In the genomic region with DNA sequence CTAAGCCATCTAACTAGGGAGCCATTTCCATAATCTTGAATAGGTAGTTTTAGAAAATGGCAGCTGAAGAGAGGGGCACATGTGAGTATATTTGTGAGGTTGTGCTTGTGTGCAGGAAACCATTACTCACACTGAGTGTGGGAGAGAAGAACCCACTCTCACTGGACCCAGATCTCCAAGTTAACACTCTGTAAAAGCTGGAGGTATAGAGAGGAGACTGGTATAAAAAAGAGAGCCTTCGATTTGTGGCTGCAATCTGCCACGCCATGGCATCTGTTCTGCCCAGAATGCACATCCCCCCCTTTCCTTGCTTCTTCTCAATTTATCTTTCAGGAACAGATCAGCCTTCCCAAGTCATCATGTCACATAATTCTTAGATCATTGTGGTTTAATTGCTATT, we compare ENCODE assay signal across 13 mouse cellular contexts. TPM values are rescaled to one million over a fixed set of nuclear protein-coding genes. Genes with fewer than 3 reads are reported as not detected.
DNase-seq lines count a peak whose midpoint lies in the region; ATAC-seq and TF ChIP-seq lines count a peak whose summit lies in the region.
"Had no signal": no experiment of that assay in that cellular context is flagged by ENCODE, and none has a peak within 500 bp of the region (broad histone marks: within the 10 kb centered on the region; RNA-seq: fewer than 3 reads in every experiment).

No protein-coding gene starts in this region.

- 0 out of 2 replicates have a peak overlapping the region, but pooled peaks have one; percentile 27 for H3K4me2 ChIP-seq in heart, embryonic 15.5 days
- H3K4me2 ChIP-seq in forebrain, embryonic 16.5 days (ENCODE audit: low read length), result 0 out of 2 replicates have a peak overlapping the region, but pooled peaks have one; percentile 10
- no peak overlapping the region for H3K4me2 ChIP-seq in hindbrain, postnatal 0 days (ENCODE audit: low read depth, low read length)
- peak overlapping the region; percentile 19; the same call in 1 of the 2 replicates for H3K4me2 ChIP-seq in neural tube, embryonic 14.5 days (ENCODE audit: low read depth, low read length)
- H3K4me2 ChIP-seq: embryonic facial prominence, embryonic 13.5 days had no signal

- ATAC-seq in heart, embryonic 15.5 days (replicated peaks; ENCODE audit: insufficient number of reproducible peaks, insufficient read depth, low FRiP score, low read depth), result no peak
- peak; percentile 50; the same call in 1 of the 2 replicates for ATAC-seq in forebrain, embryonic 16.5 days
- ATAC-seq in hindbrain, postnatal 0 days, result peak; percentile 29; the same call in 1 of the 2 replicates
- ATAC-seq in neural tube, embryonic 14.5 days (ENCODE audit: low read depth), result peak; percentile 68
- ATAC-seq: inflammation-experienced regulatory T-cells, adult 6 months; liver, postnatal 0 days had no signal

- no peak for DNase-seq in heart, postnatal 25 days (ENCODE audit: low spot score)
- DNase-seq in hindbrain, postnatal 0 days (ENCODE audit: low spot score), result no peak
- DNase-seq in left cerebral cortex, postnatal 14 days (ENCODE audit: low spot score in 2 of 2), result no peak
- DNase-seq in ovary, postnatal 36 days (ENCODE audit: low spot score), result no peak
- DNase-seq: adrenal gland, adult 8-10 months; cerebellum, adult 18-20 months; kidney, adult 9 months; liver, postnatal 0 days had no signal

- H3K4me1 ChIP-seq in heart, embryonic 15.5 days (replicated peaks), result peaks cover 9% of the 10 kb centered on the region
- H3K4me1 ChIP-seq in forebrain, embryonic 16.5 days (replicated peaks; ENCODE audit: control insufficient read depth, insufficient read depth, low read length), result no peaks in the 10 kb centered on the region; the same call in 1 of the 2 replicates
- no peaks in the 10 kb centered on the region for H3K4me1 ChIP-seq in hindbrain, postnatal 0 days (ENCODE audit: insufficient read depth, low read length)
- H3K4me1 ChIP-seq in neural tube, embryonic 14.5 days (ENCODE audit: control insufficient read depth, insufficient read depth, low read length), result 0 out of 2 replicates have a peak, but pooled peaks cover 4% of the 10 kb centered on the region
- H3K4me1 ChIP-seq: embryonic facial prominence, embryonic 13.5 days had no signal

- 68% methylated on average over 2 of the region's 2 CpGs for WGBS in heart, embryonic 15.5 days
- WGBS in forebrain, embryonic 16.5 days, result 48% methylated on average over 2 of the region's 2 CpGs
- 55% methylated on average over 2 of the region's 2 CpGs for WGBS in hindbrain, postnatal 0 days
- WGBS in neural tube, embryonic 14.5 days, result 29% methylated on average over 2 of the region's 2 CpGs

- no peak for TF ChIP-seq CTCF in hindbrain, postnatal 0 days (IDR thresholded peaks at IDR 0.05; ENCODE audit: low read depth)

- no peak overlapping the region for H3K4me3 ChIP-seq in heart, embryonic 15.5 days
- no peak overlapping the region for H3K4me3 ChIP-seq in forebrain, embryonic 16.5 days (replicated peaks; ENCODE audit: low read length)
- H3K4me3 ChIP-seq in hindbrain, postnatal 0 days (ENCODE audit: low read length), result no peak overlapping the region
- H3K4me3 ChIP-seq in neural tube, embryonic 14.5 days (ENCODE audit: low read depth, low read length), result no peak overlapping the region
- H3K4me3 ChIP-seq: embryonic facial prominence, embryonic 13.5 days had no signal

- intact Hi-C loops in heart, postnatal 25 days (cut with DNase I), result no loop called here
- intact Hi-C loops in left cerebral cortex, postnatal 14 days (cut with DNase I), result no loop called here

- H3K9ac ChIP-seq in heart, embryonic 15.5 days, result no peak overlapping the region
- no peak overlapping the region for H3K9ac ChIP-seq in forebrain, embryonic 16.5 days (replicated peaks; ENCODE audit: low read depth, low read length)
- H3K9ac ChIP-seq in hindbrain, postnatal 0 days (replicated peaks; ENCODE audit: low read length), result no peak overlapping the region
- no peak overlapping the region for H3K9ac ChIP-seq in neural tube, embryonic 14.5 days (replicated peaks; ENCODE audit: low read depth, low read length)
- H3K9ac ChIP-seq: embryonic facial prominence, embryonic 13.5 days; liver, postnatal 0 days had no signal

- no peaks in the 10 kb centered on the region for H3K36me3 ChIP-seq in heart, embryonic 15.5 days
- no peaks in the 10 kb centered on the region for H3K36me3 ChIP-seq in forebrain, embryonic 16.5 days (ENCODE audit: control insufficient read depth, insufficient read depth)
- no peaks in the 10 kb centered on the region for H3K36me3 ChIP-seq in hindbrain, postnatal 0 days (ENCODE audit: insufficient read depth, low read length)
- H3K36me3 ChIP-seq in neural tube, embryonic 14.5 days (ENCODE audit: control insufficient read depth, insufficient read depth, low read length), result no peaks in the 10 kb centered on the region
- H3K36me3 ChIP-seq: embryonic facial prominence, embryonic 13.5 days had no signal

- H3K27me3 ChIP-seq in heart, embryonic 15.5 days, result no peaks in the 10 kb centered on the region
- H3K27me3 ChIP-seq in forebrain, embryonic 16.5 days (replicated peaks; ENCODE audit: control insufficient read depth, insufficient read depth, low read length), result no peaks in the 10 kb centered on the region
- H3K27me3 ChIP-seq in hindbrain, postnatal 0 days (ENCODE audit: insufficient read depth, low read length), result no peaks in the 10 kb centered on the region
- H3K27me3 ChIP-seq in neural tube, embryonic 14.5 days (ENCODE audit: control insufficient read depth, insufficient read depth, low read length), result no peaks in the 10 kb centered on the region
- H3K27me3 ChIP-seq: embryonic facial prominence, embryonic 13.5 days had no signal

- H3K27ac ChIP-seq in heart, embryonic 15.5 days, result no peak overlapping the region
- peak overlapping the region; percentile 21; the same call in 1 of the 2 replicates for H3K27ac ChIP-seq in forebrain, embryonic 16.5 days (ENCODE audit: low read length)
- H3K27ac ChIP-seq in hindbrain, postnatal 0 days, result peak overlapping the region; percentile 48; the same call in 1 of the 2 replicates
- peak overlapping the region; percentile 71 for H3K27ac ChIP-seq in neural tube, embryonic 14.5 days (ENCODE audit: low read depth, low read length)
- H3K27ac ChIP-seq: embryonic facial prominence, embryonic 13.5 days had no signal

- H3K9me3 ChIP-seq in heart, embryonic 15.5 days (replicated peaks), result no peaks in the 10 kb centered on the region
- H3K9me3 ChIP-seq in forebrain, embryonic 16.5 days (ENCODE audit: control insufficient read depth, low read length), result no peaks in the 10 kb centered on the region
- H3K9me3 ChIP-seq in hindbrain, postnatal 0 days (ENCODE audit: low read length), result no peaks in the 10 kb centered on the region
- H3K9me3 ChIP-seq in neural tube, embryonic 14.5 days (ENCODE audit: control insufficient read depth, low read length), result no peaks in the 10 kb centered on the region
- H3K9me3 ChIP-seq: embryonic facial prominence, embryonic 13.5 days had no signal

RNA-seq across cellular contexts. Expression of gene Tmtc4, which starts 24.8 kb away (rescaled TPM):
- 14.6 and 15.8 TPM in 2 replicates for polyA plus RNA-seq in heart, embryonic 15.5 days (2015; fragmentation: Nextera tagmentation; extraction: Ambion mirVana)
- 10 to 100 TPM in 1 of 2 experiments, 1 to 10 TPM in 1; 9.6 to 15.2 TPM for total RNA-seq in heart, postnatal 25 days (2021)
- 40.3 and 42.1 TPM in 2 replicates for polyA plus RNA-seq in forebrain, embryonic 16.5 days (2015; fragmentation: Nextera tagmentation; extraction: Ambion mirVana)
- total RNA-seq in hindbrain, postnatal 0 days (2014; rRNA removed), result 27.6 and 105 TPM in 2 replicates
- 30.4 and 31.1 TPM in 2 replicates for polyA plus RNA-seq in hindbrain, postnatal 0 days (2015; fragmentation: Nextera tagmentation; extraction: Ambion mirVana)
- polyA plus RNA-seq in neural tube, embryonic 14.5 days (2014; fragmentation: Nextera tagmentation; extraction: Ambion mirVana), result 74.5 and 75.0 TPM in 2 replicates
- total RNA-seq in left cerebral cortex, postnatal 14 days (2021), result 10 to 100 TPM; 29.4 to 32.5 TPM
